Mouse (Mus musculus): Measurements from ENCODE around the gene Rab3gap1. TPM values are rescaled to one million over a fixed set of nuclear protein-coding genes. Genes with fewer than 3 reads are reported as not detected.

Rab3gap1 gene
- polyA plus RNA-seq (2012; rRNA removed; ENCODE audit: low replicate concordance): 17.6 and 20.0 TPM in 2 replicates

GRCm38 (mm10) chr1:127868300-127869261, at the start of gene Rab3gap1:
TSS of gene Rab3gap1 (plus strand) at chr1:127868773.

GRCm38 (mm10) chr1:127854486-127855222, 13.9 kb upstream of the Rab3gap1 start, which contains the start of gene Map3k19:
TSS of gene Map3k19 (minus strand) at chr1:127855031.

Other genes with a start within 250 kb of the Rab3gap1 start
- gene Tmem163, start 189.2 kb upstream of the Rab3gap1 start, polyA plus RNA-seq (2012; rRNA removed; ENCODE audit: low replicate concordance): 0.78 and 1.3 TPM in 2 replicates
- gene Acmsd, start 139.4 kb upstream of the Rab3gap1 start, polyA plus RNA-seq (2012; rRNA removed; ENCODE audit: low replicate concordance): not detected in 2 replicates
- 2.9 and 4.9 TPM in 2 replicates for gene Ccnt2, start 94.6 kb upstream of the Rab3gap1 start, polyA plus RNA-seq (2012; rRNA removed; ENCODE audit: low replicate concordance)
- gene Map3k19, start 13.7 kb upstream of the Rab3gap1 start, polyA plus RNA-seq (2012; rRNA removed; ENCODE audit: low replicate concordance): 0.02 TPM in 1 of 2 replicates, not detected in the other
- 0.32 and 0.65 TPM in 2 replicates for gene Zranb3, start 234.3 kb downstream of the Rab3gap1 start, polyA plus RNA-seq (2012; rRNA removed; ENCODE audit: low replicate concordance)
- gene R3hdm1, start 234.5 kb downstream of the Rab3gap1 start, polyA plus RNA-seq (2012; rRNA removed; ENCODE audit: low replicate concordance): 18.9 and 40.3 TPM in 2 replicates